Mouse (Mus musculus) myocyte (in vitro differentiated cells): ENCODE results near the gene Gpr27. TPM values are rescaled to one million over a fixed set of nuclear protein-coding genes. Genes with fewer than 3 reads are reported as not detected.

Experiments
- H3K27me3 ChIP-seq: one replicate; pipeline ENCODE4 v1.6.1; 2011; ENCODE audit not compliant: control insufficient read depth, insufficient read depth, insufficient read length
- H3K36me3 ChIP-seq: one replicate; pipeline ENCODE4 v1.6.1; 2011; ENCODE audit not compliant: control insufficient read depth, insufficient read depth
- H3K4me2 ChIP-seq: one replicate; pipeline ENCODE4 v1.6.1; 2011; ENCODE audit warnings: low read depth, control low read depth
- H3K4me3 ChIP-seq: one replicate; pipeline ENCODE4 v1.5.1; 2011; ENCODE audit warnings: mild to moderate bottlenecking, control low read depth, moderate library complexity
- H3K79me2 ChIP-seq: one replicate; pipeline ENCODE4 v1.6.1; 2011; ENCODE audit not compliant: control insufficient read depth, insufficient read depth
- H3ac ChIP-seq: one replicate; pipeline ENCODE4 v1.6.1; 2011; ENCODE audit not compliant: control insufficient read depth, insufficient read length
- CEBPB ChIP-seq: IDR thresholded peaks from 2 replicates; pipeline ENCODE4 v1.6.1; 2011; ENCODE audit warnings: mild to moderate bottlenecking, moderate library complexity; ENCODE audit not compliant: poor library complexity, insufficient read depth, severe bottlenecking
- E2F4 ChIP-seq: IDR thresholded peaks from one replicate; pipeline ENCODE4 v1.6.1; 2011; ENCODE audit warnings: mild to moderate bottlenecking, control low read depth, moderate library complexity; ENCODE audit not compliant: insufficient read depth
- MAX ChIP-seq: IDR thresholded peaks from one replicate; pipeline ENCODE4 v1.6.1; 2011; ENCODE audit warnings: low read depth, mild to moderate bottlenecking, control low read depth
- MYOD1 ChIP-seq, 3 experiments: IDR thresholded peaks; one replicate each; pipeline ENCODE4 v1.6.1; 2011; ENCODE audit warnings: control low read depth in 2 of 3, low read depth in 2 of 3, mild to moderate bottlenecking in 2 of 3, moderate library complexity in 1 of 3; ENCODE audit not compliant: insufficient read length in 2 of 3, control insufficient read depth in 1 of 3
- MYOG ChIP-seq, 3 experiments: IDR thresholded peaks; one replicate each; pipeline ENCODE4 v1.6.1; 2011; ENCODE audit warnings: control low read depth in 2 of 3, low read depth in 2 of 3, mild to moderate bottlenecking in 2 of 3; ENCODE audit not compliant: insufficient read length in 2 of 3, control insufficient read depth in 1 of 3, insufficient read depth in 1 of 3
- POLR2A ChIP-seq: IDR thresholded peaks from one replicate; pipeline ENCODE4 v1.6.1; 2011; ENCODE audit warnings: low read depth, mild to moderate bottlenecking, control low read depth, moderate library complexity; ENCODE audit not compliant: insufficient read length
- POLR2AphosphoS2 ChIP-seq: IDR thresholded peaks from one replicate; pipeline ENCODE4 v1.6.1; 2011; ENCODE audit warnings: low read depth, control low read depth; ENCODE audit not compliant: insufficient read length
- REST ChIP-seq: IDR thresholded peaks from one replicate; pipeline ENCODE4 v1.6.1; 2011; ENCODE audit warnings: mild to moderate bottlenecking, control low read depth, moderate library complexity; ENCODE audit not compliant: insufficient read depth, insufficient read length
- SRF ChIP-seq: IDR thresholded peaks from one replicate; pipeline ENCODE4 v1.6.1; 2011; ENCODE audit warnings: low read depth; ENCODE audit not compliant: control insufficient read depth, insufficient read length
- TCF12 ChIP-seq: IDR thresholded peaks from one replicate; pipeline ENCODE4 v1.6.1; 2011; ENCODE audit warnings: mild to moderate bottlenecking, control low read depth; ENCODE audit not compliant: poor library complexity, insufficient read depth, severe bottlenecking
- TCF3 ChIP-seq: IDR thresholded peaks from one replicate; pipeline ENCODE4 v1.6.1; 2011; ENCODE audit warnings: low read depth, control low read depth; ENCODE audit not compliant: insufficient read length
- USF1 ChIP-seq: IDR thresholded peaks from one replicate; pipeline ENCODE4 v1.6.1; 2011; ENCODE audit warnings: low read depth, mild to moderate bottlenecking, control low read depth, moderate library complexity
- polyA plus RNA-seq: library from polyadenylated mRNA; unstranded; fragments of >200 nt; fragmentation: generic; extraction: Trizol; gene quantifications from one replicate; pipeline ENCODE4 v1.2.1, GENCODE M21; 2012; ENCODE audit warnings: missing spikeins

Gene Gpr27
- polyA plus RNA-seq, 1 experiment: not detected

DNA sequence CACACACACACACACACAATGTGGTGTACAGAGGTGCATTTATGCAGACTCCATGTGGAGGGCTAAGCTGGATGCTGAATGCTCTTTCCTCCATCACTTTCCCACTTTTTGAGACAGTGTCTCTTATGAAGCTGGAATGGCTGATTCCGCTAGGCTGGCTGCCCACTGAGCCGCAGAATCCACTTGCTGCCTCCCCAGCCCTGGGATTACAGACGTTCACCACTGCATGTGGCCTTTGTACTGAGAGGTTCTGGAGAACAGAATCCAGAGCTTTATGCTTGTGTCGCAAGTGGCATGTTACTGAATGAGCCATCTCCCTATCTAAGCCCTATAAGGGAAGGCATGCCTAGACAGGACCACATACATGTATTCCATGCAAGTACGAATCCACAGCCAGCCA lies 20.8 kb downstream of the Gpr27 start:
- peaks cover 26% of the 10 kb centered on the region for H3K27me3 ChIP-seq
- no peak for TF ChIP-seq POLR2AphosphoS2
- TF ChIP-seq CEBPB: no peak
- no peak for TF ChIP-seq USF1
- H3K4me3 ChIP-seq: no peak overlapping the region
- H3K4me2 ChIP-seq: no peak overlapping the region
- H3K36me3 ChIP-seq: no peaks in the 10 kb centered on the region
- H3K79me2 ChIP-seq: no peaks in the 10 kb centered on the region
- H3ac ChIP-seq: no peak overlapping the region

DNA sequence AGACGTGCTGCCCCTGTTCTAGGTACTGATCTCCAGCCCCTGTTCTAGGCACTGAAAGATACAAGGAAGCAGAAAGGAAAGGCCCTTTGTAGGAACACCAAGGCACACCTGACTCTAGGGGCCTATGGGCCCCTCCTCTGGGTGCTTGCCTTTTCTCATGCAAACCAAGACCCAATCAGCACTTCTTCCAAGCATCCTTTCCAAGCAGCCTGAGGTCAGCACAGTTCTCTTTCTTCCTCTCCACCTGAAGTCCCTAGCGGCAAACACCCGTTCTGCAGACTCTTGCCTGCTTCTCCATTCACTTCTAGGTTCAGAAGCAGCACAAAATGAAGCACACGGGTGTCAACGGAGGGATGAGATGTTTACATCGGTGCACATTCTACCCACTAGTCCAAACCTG lies 22.7 kb downstream of the Gpr27 start:
- no peak for TF ChIP-seq MYOG (IDR thresholded peaks at IDR 0.05; ENCODE audit: control insufficient read depth in 1 of 3, insufficient read depth in 1 of 3, insufficient read length in 2 of 3, low read depth in 2 of 3)
- no peak for TF ChIP-seq TCF3
- TF ChIP-seq POLR2AphosphoS2: no peak
- no peak for TF ChIP-seq MAX
- no peak for TF ChIP-seq MYOD1 (IDR thresholded peaks at IDR 0.05; ENCODE audit: control insufficient read depth in 1 of 3, insufficient read length in 2 of 3, low read depth in 2 of 3)
- no peak for TF ChIP-seq REST
- no peak for TF ChIP-seq USF1
- TF ChIP-seq TCF12: no peak
- no peak for TF ChIP-seq POLR2A
- TF ChIP-seq E2F4: no peak
- TF ChIP-seq SRF: no peak
- no peak for TF ChIP-seq CEBPB
- Histone ChIP-seq H3ac (no peak overlapping the region), H3K79me2 (no peaks in the 10 kb centered on the region), H3K36me3 (no peaks in the 10 kb centered on the region), H3K4me2 (no peak overlapping the region), H3K27me3 (peaks cover 26% of the 10 kb centered on the region), H3K4me3 (no peak overlapping the region)

DNA sequence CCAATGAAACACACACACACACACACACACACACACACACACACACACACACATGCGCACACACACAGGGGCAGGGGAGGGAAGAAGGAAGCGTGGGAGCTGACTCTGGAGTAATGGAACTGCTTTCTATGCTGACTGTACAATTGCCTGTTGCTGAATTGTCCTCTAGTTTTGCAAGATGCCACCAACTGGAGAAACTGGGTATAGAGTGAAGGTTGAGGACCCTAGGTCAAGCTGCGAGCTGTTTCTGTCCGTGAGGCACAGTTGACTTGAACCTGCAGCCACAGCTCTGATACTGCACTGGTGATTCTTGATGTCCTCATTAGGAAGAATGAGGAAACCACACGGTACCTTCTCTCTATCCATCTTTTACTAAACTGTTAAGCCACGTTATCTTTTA lies 23.4 kb downstream of the Gpr27 start:
- H3K27me3 ChIP-seq: peaks cover 22% of the 10 kb centered on the region
- H3K36me3 ChIP-seq: no peaks in the 10 kb centered on the region
- H3K79me2 ChIP-seq: no peaks in the 10 kb centered on the region
- H3K4me2 ChIP-seq: no peak overlapping the region
- TF ChIP-seq POLR2A: no peak
- TF ChIP-seq TCF3: no peak
- TF ChIP-seq REST: no peak
- no peak for TF ChIP-seq MYOG (IDR thresholded peaks at IDR 0.05; ENCODE audit: control insufficient read depth in 1 of 3, insufficient read depth in 1 of 3, insufficient read length in 2 of 3, low read depth in 2 of 3)
- no peak for TF ChIP-seq E2F4
- no peak overlapping the region for H3ac ChIP-seq
- H3K4me3 ChIP-seq: no peak overlapping the region

DNA sequence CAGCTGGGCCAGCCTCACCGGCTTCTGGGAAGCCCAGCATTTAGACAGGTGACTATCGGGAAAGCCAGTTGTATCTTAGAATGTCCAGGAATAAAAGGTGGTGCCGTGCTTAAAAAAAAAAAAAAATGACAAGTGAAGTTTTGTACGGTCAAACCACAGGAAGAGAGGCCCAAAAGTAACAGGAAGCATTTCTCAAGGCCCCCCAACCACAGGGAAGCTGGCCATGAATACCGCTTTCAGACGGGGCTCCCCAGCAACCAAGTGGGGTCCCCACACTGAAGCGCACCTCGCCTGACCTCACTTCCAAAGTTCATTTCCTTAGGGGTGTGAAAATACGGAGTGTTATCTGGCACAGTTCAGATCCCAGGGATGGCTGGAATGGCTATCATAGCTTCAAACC lies 28.6 kb downstream of the Gpr27 start:
- TF ChIP-seq TCF12: no peak
- no peak for TF ChIP-seq POLR2AphosphoS2
- TF ChIP-seq POLR2A: no peak
- TF ChIP-seq SRF: no peak
- TF ChIP-seq MYOG (IDR thresholded peaks at IDR 0.05; ENCODE audit: control insufficient read depth in 1 of 3, insufficient read depth in 1 of 3, insufficient read length in 2 of 3, low read depth in 2 of 3): no peak
- no peak for TF ChIP-seq CEBPB
- TF ChIP-seq TCF3: no peak
- no peak for TF ChIP-seq REST
- TF ChIP-seq MAX: no peak
- TF ChIP-seq MYOD1 (IDR thresholded peaks at IDR 0.05; ENCODE audit: control insufficient read depth in 1 of 3, insufficient read length in 2 of 3, low read depth in 2 of 3): no peak
- TF ChIP-seq E2F4: no peak
- no peak for TF ChIP-seq USF1
- H3ac ChIP-seq: no peak overlapping the region
- H3K4me3 ChIP-seq: no peak overlapping the region
- peaks cover 8% of the 10 kb centered on the region for H3K27me3 ChIP-seq
- H3K4me2 ChIP-seq: no peak overlapping the region
- H3K36me3 ChIP-seq: no peaks in the 10 kb centered on the region
- no peaks in the 10 kb centered on the region for H3K79me2 ChIP-seq

DNA sequence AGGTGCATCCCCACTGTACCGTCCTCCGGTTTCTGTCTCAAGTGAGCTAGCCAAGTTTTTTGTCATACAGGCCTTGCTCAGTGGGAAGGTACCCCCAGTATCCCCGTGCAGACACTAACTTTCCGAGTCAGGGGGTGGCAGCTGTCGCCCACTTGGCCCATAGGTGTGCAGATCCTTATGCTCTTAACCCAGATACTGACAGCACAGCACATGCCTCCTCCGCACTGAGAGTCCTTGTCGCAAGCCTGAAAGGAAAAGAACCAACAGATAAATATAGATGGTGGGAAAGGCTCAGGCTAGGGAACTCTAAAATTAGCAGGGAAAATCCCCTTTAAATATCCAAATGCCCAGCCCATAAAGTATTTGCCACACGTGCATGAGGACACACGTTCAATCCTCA lies 29.9 kb downstream of the Gpr27 start:
- no peak overlapping the region for H3ac ChIP-seq
- TF ChIP-seq MAX: no peak
- TF ChIP-seq E2F4: no peak
- no peak for TF ChIP-seq TCF12
- TF ChIP-seq CEBPB: no peak
- TF ChIP-seq MYOD1 (IDR thresholded peaks at IDR 0.05; ENCODE audit: control insufficient read depth in 1 of 3, insufficient read length in 2 of 3, low read depth in 2 of 3): no peak
- TF ChIP-seq TCF3: no peak
- peaks cover 13% of the 10 kb centered on the region for H3K27me3 ChIP-seq
- H3K79me2 ChIP-seq: no peaks in the 10 kb centered on the region
- no peak overlapping the region for H3K4me2 ChIP-seq
- H3K4me3 ChIP-seq: no peak overlapping the region
- no peaks in the 10 kb centered on the region for H3K36me3 ChIP-seq
